Comparison of ENCODE assay signal across 21 mouse cellular contexts in the genomic region with DNA sequence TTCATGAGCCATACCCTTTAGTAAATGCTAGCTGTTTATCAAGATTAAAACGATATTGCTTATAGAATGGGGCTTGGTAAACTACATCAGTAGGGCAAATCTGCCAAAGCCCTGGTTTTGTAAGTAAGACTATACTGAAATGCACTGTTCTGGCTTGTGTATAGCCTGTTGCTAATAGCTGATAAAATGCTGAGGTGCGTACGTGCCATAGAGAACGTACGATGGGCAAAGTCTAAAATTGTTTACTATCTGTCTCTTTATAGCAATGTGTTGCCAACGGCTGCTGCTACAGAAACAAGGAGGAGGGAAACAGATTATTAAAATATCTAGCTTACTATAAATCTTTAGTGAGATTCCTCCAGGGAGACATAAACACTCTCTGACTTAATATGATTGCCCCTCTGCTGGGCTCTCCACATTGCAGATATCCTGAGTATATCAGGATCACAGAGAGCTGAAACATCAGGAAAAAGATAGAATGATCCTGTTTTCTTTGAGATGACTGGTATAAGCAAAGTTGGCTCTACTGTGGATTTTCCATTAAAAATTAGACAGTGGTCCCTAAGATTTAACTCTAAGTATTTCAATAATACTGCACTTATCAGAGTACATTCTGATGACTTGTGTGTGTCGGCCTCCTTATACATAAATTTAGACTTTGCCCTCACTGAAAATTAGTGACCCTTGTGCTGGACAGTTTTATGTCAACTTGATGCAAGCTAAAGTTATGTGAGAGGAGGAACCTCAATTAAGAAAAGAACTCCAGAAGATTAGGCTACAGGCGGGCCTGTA. TPM values are rescaled to one million over a fixed set of nuclear protein-coding genes. Genes with fewer than 3 reads are reported as not detected.
DNase-seq lines count a peak whose midpoint lies in the region; ATAC-seq and TF ChIP-seq lines count a peak whose summit lies in the region.
"Had no signal": no experiment of that assay in that cellular context is flagged by ENCODE, and none has a peak within 500 bp of the region (broad histone marks: within the 10 kb centered on the region; RNA-seq: fewer than 3 reads in every experiment).

No protein-coding gene starts in this region.

- 73% methylated on average over 8 of the region's 8 CpGs for WGBS in kidney, adult 2 months
- WGBS in spleen, adult 2 months, result 94% methylated on average over 8 of the region's 8 CpGs
- 69% methylated on average over 8 of the region's 8 CpGs for WGBS in neural tube, embryonic 14.5 days
- WGBS in midbrain, embryonic 14.5 days, result 95% methylated on average over 8 of the region's 8 CpGs

- peak overlapping the region; percentile 22; the same call in 1 of the 2 replicates for H3K27ac ChIP-seq in kidney, adult 2 months (ENCODE audit: insufficient read depth, low read depth, low read length)
- H3K27ac ChIP-seq in spleen, adult 2 months (ENCODE audit: insufficient read depth, low read length), result peak overlapping the region; percentile 78
- no peak overlapping the region for H3K27ac ChIP-seq in neural tube, embryonic 14.5 days (ENCODE audit: low read depth, low read length)
- no peak overlapping the region for H3K27ac ChIP-seq in midbrain, embryonic 14.5 days (replicated peaks; ENCODE audit: low read depth, low read length)
- H3K27ac ChIP-seq: forebrain, embryonic 12.5 days; gastrocnemius, adult 2 months; hindbrain, embryonic 13.5 days had no signal

- ATAC-seq in neural tube, embryonic 14.5 days (ENCODE audit: low read depth), result peak; percentile 90
- ATAC-seq in midbrain, embryonic 14.5 days (ENCODE audit: low FRiP score, low TSS enrichment), result no peak
- ATAC-seq: midbrain, embryonic 16.5 days had no signal

- no peak overlapping the region for H3K4me2 ChIP-seq in neural tube, embryonic 14.5 days (ENCODE audit: low read depth, low read length)
- no peak overlapping the region for H3K4me2 ChIP-seq in midbrain, embryonic 14.5 days (ENCODE audit: low read length)
- H3K4me2 ChIP-seq: forebrain, embryonic 12.5 days; heart, embryonic 11.5 days; hindbrain, embryonic 13.5 days had no signal

- TF ChIP-seq CTCF in kidney, adult 2 months (conservative IDR thresholded peaks at IDR 0.05; ENCODE audit: insufficient read depth, insufficient read length, low read depth, low read length), result no peak
- no peak for TF ChIP-seq CTCF in spleen, adult 2 months (IDR thresholded peaks at IDR 0.05; ENCODE audit: extremely low read depth, insufficient read depth, insufficient read length, insufficient replicate concordance)

- TF ChIP-seq POLR2A in kidney, adult 2 months (IDR thresholded peaks at IDR 0.05; ENCODE audit: low read depth, low read length), result no peak
- no peak for TF ChIP-seq POLR2A in spleen, adult 2 months (IDR thresholded peaks at IDR 0.05; ENCODE audit: low read depth, low read length)

- no peak overlapping the region for H3K4me3 ChIP-seq in kidney, adult 2 months (ENCODE audit: insufficient read depth, low read depth, low read length)
- no peak overlapping the region for H3K4me3 ChIP-seq in spleen, adult 2 months (ENCODE audit: extremely low read depth, insufficient read depth, insufficient read length)
- H3K4me3 ChIP-seq in neural tube, embryonic 14.5 days (ENCODE audit: low read depth, low read length), result no peak overlapping the region
- H3K4me3 ChIP-seq in midbrain, embryonic 14.5 days (replicated peaks; ENCODE audit: low read depth, low read length), result no peak overlapping the region
- H3K4me3 ChIP-seq: forebrain, embryonic 12.5 days; gastrocnemius, adult 2 months; hindbrain, embryonic 13.5 days had no signal

- no peaks in the 10 kb centered on the region for H3K9me3 ChIP-seq in neural tube, embryonic 14.5 days (ENCODE audit: control insufficient read depth, low read length)
- no peaks in the 10 kb centered on the region for H3K9me3 ChIP-seq in midbrain, embryonic 14.5 days (ENCODE audit: control insufficient read depth, low read length)
- H3K9me3 ChIP-seq: forebrain, embryonic 12.5 days; hindbrain, embryonic 13.5 days had no signal

- peaks cover 6% of the 10 kb centered on the region; the same call in 1 of the 2 replicates for H3K4me1 ChIP-seq in kidney, adult 2 months (ENCODE audit: control insufficient read depth, insufficient read depth, low read length)
- peaks cover 20% of the 10 kb centered on the region for H3K4me1 ChIP-seq in spleen, adult 2 months (ENCODE audit: control insufficient read depth, insufficient read depth, insufficient read length)
- H3K4me1 ChIP-seq in neural tube, embryonic 14.5 days (ENCODE audit: control insufficient read depth, insufficient read depth, low read length), result no peaks in the 10 kb centered on the region
- H3K4me1 ChIP-seq in midbrain, embryonic 14.5 days (ENCODE audit: control insufficient read depth, insufficient read depth, low read length), result no peaks in the 10 kb centered on the region
- H3K4me1 ChIP-seq: forebrain, embryonic 12.5 days; hindbrain, embryonic 13.5 days had no signal

- no peaks in the 10 kb centered on the region for H3K27me3 ChIP-seq in kidney, adult 2 months (replicated peaks; ENCODE audit: control insufficient read depth, insufficient read depth, low read length)
- H3K27me3 ChIP-seq in spleen, adult 2 months (ENCODE audit: control insufficient read depth, insufficient read depth, low read length), result no peaks in the 10 kb centered on the region
- no peaks in the 10 kb centered on the region for H3K27me3 ChIP-seq in neural tube, embryonic 14.5 days (ENCODE audit: control insufficient read depth, insufficient read depth, low read length)
- H3K27me3 ChIP-seq in midbrain, embryonic 14.5 days (ENCODE audit: control insufficient read depth, insufficient read depth, low read length), result no peaks in the 10 kb centered on the region
- H3K27me3 ChIP-seq: CH12.LX; forebrain, embryonic 12.5 days; hindbrain, embryonic 13.5 days had no signal

- H3K36me3 ChIP-seq in kidney, adult 2 months (ENCODE audit: control insufficient read depth, insufficient read depth, low read length), result no peaks in the 10 kb centered on the region
- H3K36me3 ChIP-seq in spleen, adult 2 months (ENCODE audit: control insufficient read depth, insufficient read depth, low read length), result no peaks in the 10 kb centered on the region
- no peaks in the 10 kb centered on the region for H3K36me3 ChIP-seq in neural tube, embryonic 14.5 days (ENCODE audit: control insufficient read depth, insufficient read depth, low read length)
- no peaks in the 10 kb centered on the region for H3K36me3 ChIP-seq in midbrain, embryonic 14.5 days (ENCODE audit: control insufficient read depth, insufficient read depth, low read length)
- H3K36me3 ChIP-seq: forebrain, embryonic 12.5 days had no signal

- DNase-seq in kidney, adult 2 months, result no peak
- DNase-seq in kidney, adult 9 months, result no peak
- no peak for DNase-seq in spleen, adult 2 months (ENCODE audit: low read depth in 1 of 2, low spot score in 2 of 2)
- no peak for DNase-seq in spleen, postnatal 36 days (ENCODE audit: low spot score in 2 of 2)
- no peak for DNase-seq in T-cell, adult 2 months (ENCODE audit: low spot score)
- no peak for DNase-seq in midbrain, embryonic 14.5 days
- DNase-seq: adrenal gland, postnatal 25 days; cerebellum, adult 11-12 months; cerebellum, postnatal 25 days; gastrocnemius, adult 2 months; heart, postnatal 10 days; kidney, adult 8-10 months; liver; spleen, adult 18-20 months; thymus, postnatal 14 days had no signal

- no peak overlapping the region for H3K9ac ChIP-seq in neural tube, embryonic 14.5 days (replicated peaks; ENCODE audit: low read depth, low read length)
- H3K9ac ChIP-seq in midbrain, embryonic 14.5 days (replicated peaks; ENCODE audit: low read length), result no peak overlapping the region
- H3K9ac ChIP-seq: forebrain, embryonic 12.5 days; hindbrain, embryonic 13.5 days had no signal

RNA-seq across cellular contexts. Expression of gene Stk17b, which starts 59.3 kb away (rescaled TPM):
- polyA plus RNA-seq in kidney, adult 2 months (2012; rRNA removed), result 1.8 and 4.1 TPM in 2 replicates
- polyA plus RNA-seq in spleen, adult 2 months (2012; rRNA removed), result 25.7 and 30.0 TPM in 2 replicates
- polyA plus RNA-seq in neural tube, embryonic 14.5 days (2014; fragmentation: Nextera tagmentation; extraction: Ambion mirVana), result 5.5 and 6.9 TPM in 2 replicates
- 3.2 and 5.5 TPM in 2 replicates for polyA plus RNA-seq in midbrain, embryonic 14.5 days (2014; fragmentation: Nextera tagmentation; extraction: Ambion mirVana)

Comparison
In these comparisons a context has a peak if more than half of its experiments do, and no peak if none do; other contexts are left out.
1. H3K27ac ChIP-seq: peak in kidney, adult 2 months (single experiment) and spleen, adult 2 months (single experiment); none in neural tube, embryonic 14.5 days (single experiment) and midbrain, embryonic 14.5 days (single experiment).